Mouse (Mus musculus) adrenal gland, postnatal 14 days (tissue): ENCODE results near the gene Ski. TPM values are rescaled to one million over a fixed set of nuclear protein-coding genes. Genes with fewer than 3 reads are reported as not detected.
"Not testable (repeated sequence)": the region's sequence is repeated elsewhere in the genome, so short reads cannot be mapped to it uniquely, and the experiment has no call there.

Experiments
- DNase-seq: peaks from one replicate; pipeline ENCODE4 v3.0.0; 2021; ENCODE audit warnings: mixed read lengths
- long read RNA-seq, 2 experiments: library from polyadenylated mRNA; stranded (forward); transcript quantifications; one replicate each; pipeline ENCODE4 v2.0.0; 2021
- total RNA-seq: library from RNA; stranded (reverse); gene quantifications from 2 replicates; pipeline ENCODE4 v1.2.3, GENCODE M21; 2021

Ski gene
- 66.2 and 70.1 TPM in 2 replicates for total RNA-seq
- long read RNA-seq, experiment 1, full-length matches to known transcripts, result 32 of 84 reads
- long read RNA-seq, experiment 1, partial matches to known transcripts, result 2 of 84 reads
- long read RNA-seq, experiment 1, other reads (novel, unspliced or antisense), result 50 of 84 reads
- long read RNA-seq, experiment 2, full-length matches to known transcripts, result 29 of 61 reads
- long read RNA-seq, experiment 2, partial matches to known transcripts, result 1 of 61 reads
- long read RNA-seq, experiment 2, other reads (novel, unspliced or antisense), result 31 of 61 reads

DNA sequence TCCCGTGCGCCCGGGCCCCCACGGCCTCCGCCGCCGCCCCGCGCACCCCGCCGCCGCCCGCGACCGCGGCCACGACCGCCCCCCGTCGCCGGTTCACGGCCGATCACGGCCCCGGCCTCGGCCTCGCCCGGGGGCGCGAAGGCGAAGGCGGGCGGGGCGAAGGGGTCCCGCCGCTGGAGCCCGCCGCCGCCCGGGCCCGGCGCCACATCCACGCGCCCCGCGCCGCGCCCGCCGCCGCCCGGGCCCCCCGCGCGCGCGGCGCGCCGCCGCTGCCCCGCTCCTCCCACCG, at the start of gene Ski:
Gene Ski, minus strand, starts transcription at position 41 of the 289 bp plus-strand sequence.
- DNase-seq, result no peak

DNA sequence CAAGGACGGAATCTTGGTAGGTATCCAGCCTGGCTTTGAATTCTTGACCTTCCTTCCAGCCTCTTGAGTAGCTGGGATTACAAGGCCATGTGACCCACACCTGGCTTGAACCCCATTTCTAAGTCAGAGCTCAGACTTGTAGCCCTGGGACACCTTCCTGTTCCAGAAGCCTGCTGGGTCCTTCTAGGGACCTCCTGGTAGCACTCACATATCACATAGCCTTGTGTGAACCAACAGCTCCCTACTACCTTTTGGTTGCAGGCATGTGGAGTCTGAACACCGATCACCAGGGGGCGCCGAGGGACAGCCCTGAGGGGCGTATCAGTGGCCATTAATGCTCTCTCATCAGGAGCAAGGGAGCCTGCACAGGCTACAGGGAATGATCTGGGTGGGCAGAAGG, 46.0 kb upstream of the Ski start:
- DNase-seq, result peak; percentile 88

DNA sequence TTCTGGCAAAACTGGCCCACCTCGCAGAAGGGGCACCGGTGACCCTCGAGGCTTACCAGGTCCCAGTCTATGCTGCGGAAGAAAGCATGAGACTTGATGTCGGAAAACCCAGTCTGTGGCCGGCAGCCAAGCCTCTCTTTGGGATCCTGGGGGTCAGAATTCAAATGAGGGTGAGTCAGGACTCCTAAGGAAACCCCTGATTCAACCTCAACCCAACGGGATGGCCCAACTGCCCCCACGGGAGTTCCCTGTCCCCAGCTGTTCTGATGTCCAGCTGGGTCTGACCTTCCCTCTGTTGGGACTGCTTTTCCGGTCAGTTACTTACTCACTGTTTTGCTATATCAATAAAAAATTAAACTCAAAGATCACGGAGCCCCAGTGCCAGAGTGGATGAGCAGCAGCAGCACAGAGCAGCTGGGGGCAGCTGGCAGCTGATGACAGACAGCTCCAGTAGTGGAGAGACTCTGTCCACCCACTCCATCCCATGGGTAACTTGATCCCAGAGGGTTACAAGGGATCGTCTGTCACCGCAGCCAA, 45.3 kb upstream of the Ski start:
- peak; percentile 20 for DNase-seq

DNA sequence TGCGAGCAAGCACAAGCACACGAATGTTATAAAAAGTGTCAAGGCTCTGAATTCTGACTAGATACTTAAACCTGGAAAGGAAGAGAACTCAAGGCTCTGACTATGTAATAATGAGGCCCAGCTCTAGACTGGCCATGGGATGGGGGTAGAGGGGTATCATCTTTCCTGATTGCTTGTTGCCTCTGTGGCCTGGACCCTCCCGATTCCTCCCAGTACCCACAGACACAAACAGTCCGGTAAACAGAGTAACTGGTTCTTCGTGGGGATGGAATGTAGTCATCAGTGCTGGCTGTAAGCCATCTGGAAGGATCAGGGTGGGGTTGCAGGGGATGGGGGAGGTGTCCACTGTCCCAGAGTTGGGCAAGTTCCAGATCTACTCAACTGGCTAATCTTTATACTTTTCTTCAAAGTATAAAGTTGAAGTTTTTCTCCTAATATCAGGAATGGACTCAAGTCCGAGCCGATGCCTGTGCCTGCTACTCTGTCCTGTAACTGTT, 44.7 kb upstream of the Ski start:
- no peak for DNase-seq

DNA sequence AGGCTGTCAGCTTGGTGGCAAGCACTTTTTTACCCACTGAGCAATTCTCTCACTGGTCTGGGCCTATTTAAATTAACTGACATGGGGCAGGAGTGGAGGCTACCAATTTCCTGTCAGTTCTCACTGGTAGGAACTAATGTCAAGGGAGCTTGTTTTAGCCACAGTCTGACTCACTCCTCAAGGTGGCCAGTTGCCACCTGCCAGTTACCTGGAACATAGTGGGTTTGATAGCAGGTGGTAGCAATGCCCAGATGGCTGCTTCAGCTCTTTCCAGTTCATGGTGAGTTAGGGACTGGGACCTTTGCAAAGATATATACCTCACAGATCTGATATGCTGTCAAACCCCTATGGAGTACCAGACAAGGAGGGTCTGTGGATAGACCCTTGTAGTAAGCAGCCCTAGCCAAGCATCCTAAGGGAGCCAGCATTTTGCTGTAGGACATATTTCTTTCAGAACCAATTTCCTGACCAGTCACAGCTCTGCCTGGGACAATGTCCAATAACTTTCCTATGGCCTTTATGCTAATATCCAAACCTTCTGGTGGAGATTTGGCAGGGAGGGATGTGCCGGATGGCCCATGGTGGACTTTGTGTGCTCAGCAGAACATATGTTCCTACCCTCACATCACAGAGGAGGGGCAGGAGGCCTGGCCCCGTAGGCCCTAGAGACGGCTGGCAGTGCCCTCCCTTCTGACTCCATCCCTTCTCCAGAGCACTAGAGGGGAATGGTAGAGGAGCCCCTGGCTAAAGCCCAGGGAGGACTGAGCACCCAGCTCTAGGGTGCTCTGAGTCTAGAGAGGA, 42.3 kb upstream of the Ski start:
- no peak for DNase-seq

DNA sequence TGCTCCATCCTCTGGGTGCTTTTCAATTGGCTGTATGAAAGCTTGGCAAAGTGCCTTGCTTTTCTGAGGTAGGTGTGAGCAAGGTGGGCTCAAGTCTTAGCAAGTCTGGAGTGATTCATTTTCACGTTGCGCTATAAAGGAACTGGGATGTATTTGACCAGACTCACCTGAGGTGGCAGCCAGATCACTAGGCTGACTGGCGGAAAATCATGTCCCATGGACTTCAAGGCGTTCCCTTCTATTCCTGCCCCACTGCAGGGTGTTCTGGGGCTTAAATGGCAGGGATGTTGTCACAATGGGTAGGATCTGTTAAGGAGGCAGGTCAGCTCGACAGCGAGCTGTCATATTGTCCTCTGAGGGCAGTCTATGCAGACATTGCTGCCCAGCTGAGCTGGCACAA, 29.9 kb upstream of the Ski start:
- no peak for DNase-seq

DNA sequence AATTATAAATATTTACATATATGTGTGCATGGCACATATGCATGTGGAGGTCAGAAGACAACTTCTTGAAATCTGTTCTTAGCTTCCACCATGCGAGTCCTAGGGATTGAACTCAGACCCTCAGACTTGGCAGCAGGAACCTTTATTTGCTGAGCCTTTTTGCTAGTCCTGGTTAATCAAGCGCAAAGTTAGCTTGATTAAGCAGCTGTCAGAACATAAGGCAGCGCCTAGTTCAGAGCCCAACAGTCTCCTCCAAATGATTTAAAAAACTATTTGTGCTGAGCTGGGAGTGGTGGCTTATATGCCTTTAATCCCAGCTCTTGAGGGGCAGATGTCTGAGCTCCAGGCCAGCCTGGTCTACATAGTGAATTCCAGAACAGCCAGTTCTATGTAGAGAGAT, 28.8 kb upstream of the Ski start:
- DNase-seq, result no peak

DNA sequence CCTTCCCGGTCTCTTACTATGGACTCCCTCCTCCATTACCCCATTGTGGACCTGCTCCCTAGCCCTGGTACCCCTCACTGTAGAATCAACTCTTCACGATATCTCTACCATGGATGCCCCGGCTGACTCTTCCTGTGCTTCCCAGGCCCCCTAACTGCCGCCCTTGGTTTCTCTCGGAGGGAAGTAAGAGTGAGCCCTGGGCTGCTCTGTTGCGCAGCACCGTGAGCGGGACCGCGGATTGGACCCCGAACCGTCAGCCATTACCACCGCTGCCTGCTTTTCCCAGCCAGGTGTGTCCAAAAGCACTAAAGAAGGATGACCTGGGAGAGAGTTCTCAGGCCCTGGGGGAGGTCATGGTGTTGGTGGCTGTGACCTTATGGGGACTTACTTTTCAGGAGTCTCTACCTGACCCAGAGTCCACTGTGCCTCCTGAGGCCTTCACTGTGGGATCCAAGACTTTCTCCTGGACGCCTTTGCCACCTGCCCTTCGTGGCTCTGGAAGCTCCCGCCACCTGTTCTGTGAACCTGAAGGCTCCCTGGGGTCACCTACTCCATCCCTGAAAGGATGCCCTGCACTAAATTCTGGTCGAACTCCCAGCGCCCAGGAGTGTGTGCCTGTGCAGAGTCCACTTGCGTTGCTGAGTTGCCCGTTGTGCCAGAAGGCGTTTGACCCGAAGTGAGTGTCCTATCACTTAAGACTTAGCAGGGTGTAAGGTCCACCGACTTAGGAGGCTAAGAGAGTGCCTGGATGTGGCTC, 28.1 kb upstream of the Ski start:
- peak; percentile 57 for DNase-seq

DNA sequence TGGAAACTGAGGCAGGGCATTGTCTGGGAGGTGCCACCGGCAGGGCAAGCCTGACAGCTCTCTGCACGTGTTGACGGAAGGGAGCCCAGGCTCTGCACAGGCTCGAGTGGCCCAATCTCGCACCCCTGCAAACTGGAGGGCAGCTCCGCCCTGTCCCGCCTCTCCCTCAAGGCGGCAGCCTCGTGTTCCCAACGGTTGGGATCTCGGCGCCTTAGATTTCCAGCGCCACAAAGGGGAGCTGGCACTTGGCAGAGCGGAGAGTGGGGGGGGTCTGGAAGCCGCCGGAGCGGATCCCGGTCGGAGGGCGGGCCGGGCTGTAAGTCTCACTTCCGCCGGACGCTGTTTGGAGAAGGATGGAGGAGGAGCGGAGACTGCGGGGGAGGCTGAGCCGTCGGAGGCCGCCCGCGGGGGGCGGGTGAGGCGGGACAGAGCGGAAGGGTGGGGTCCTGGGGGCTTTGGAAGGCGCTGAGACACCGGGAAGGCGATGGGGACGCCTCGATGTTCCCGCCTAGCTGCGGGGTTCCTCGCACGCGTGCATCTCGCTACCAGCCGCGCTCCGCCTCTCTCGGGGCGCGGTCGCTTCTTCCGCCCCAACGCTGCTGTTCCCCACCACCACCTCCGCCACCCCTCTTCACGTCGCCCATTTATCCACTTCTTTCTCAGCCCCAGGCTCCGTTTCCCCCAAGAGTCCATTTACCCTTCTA, 27.4 kb upstream of the Ski start, which contains the start of gene Faap20:
Gene Faap20, plus strand, starts transcription at position 155 of the 704 bp plus-strand sequence.
- DNase-seq, result peak; percentile 95

DNA sequence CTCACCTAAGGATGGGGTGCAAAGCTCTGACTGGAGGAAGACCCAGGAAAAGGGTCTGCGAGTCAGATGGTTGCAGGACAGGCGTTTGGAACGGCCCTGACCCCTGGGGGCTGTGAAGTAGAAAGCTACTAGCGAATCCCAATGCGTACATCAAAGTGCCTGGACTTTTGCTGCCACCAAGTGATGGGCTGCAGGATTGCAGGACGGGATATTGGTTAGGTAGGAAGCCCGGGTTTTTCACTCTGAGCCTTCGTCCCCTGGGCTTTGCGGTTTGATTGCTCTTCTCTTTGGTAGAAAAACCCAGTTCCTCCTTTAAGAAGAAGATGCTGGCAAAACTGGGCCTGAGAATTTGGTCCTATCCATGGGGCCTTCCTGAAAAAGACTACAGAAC, 26.9 kb upstream of the Ski start:
- DNase-seq, result peak; percentile 94

DNA sequence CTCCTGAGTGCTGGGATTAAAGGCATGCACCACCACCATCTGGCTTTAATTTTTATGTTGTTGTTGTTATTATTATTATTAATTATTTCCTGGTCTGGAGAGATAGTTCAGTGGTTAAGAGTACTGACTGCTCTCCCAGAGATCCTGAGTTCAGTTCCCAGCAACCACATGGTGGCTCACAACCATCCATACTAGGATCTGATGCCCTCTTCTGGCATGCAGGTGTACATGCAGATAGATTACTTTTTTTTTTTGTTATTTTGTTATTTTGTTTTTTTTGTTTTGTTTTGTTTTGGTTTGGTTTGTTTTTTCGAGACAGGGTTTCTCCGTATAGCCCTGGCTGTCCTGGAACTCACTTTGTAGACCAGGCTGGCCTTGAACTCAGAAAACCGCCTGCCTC, 25.7 kb upstream of the Ski start:
- not testable (repeated sequence) for DNase-seq

DNA sequence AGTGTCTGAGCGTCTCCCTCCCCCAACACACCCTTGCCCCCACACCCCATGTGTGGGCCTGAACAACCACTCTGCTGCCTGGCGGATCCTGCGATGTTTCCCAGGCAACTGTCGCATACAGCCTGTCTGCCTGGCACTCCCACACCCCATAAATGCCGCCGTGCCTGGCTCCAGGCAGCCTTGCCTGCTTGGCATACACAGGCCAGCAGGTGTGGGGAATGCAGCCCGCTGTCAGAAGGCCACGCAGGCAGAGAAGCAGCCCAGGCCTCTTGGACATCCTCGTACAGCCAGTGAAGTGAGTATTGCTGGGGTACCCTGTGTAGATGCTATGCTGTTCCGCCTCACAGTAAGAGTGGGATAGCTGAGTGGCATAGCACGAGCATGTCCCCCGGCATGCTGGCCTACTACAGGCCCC, 24.3 kb upstream of the Ski start:
- DNase-seq, result no peak

DNA sequence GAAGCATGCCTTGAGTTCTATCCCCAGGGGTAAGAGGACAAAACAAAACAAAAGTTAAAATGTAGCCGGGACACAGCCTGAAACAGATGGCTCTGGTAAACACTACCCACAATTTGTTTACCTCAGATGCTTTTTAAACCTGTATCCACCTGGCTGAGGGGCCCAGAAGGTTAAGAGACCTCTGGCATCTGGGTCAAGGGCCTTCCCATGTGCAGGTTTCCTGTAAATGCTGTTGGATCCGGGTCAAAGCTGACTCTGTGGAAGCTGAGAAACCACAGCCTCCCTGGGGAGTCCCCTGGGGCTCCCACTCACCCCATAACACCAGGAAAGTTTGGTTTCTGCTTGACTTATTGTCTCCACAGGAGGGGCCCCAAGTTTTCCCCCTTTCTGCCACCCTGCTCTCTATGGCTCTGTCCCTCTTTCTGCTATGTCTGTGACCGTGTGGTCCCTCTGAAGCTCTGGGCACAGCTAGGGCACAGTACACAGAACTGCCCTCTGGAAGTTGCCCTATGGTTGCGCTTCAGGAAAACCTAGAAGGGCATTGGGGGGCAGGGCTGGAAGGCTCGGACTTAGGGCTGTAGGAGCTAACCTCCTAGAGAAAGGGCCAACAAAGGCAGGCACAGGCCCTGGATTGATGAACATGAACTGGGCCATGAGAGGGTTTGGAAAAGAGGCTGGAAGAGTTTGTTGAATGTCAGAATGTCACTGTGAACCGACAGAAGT, 23.5 kb upstream of the Ski start:
- no peak for DNase-seq

DNA sequence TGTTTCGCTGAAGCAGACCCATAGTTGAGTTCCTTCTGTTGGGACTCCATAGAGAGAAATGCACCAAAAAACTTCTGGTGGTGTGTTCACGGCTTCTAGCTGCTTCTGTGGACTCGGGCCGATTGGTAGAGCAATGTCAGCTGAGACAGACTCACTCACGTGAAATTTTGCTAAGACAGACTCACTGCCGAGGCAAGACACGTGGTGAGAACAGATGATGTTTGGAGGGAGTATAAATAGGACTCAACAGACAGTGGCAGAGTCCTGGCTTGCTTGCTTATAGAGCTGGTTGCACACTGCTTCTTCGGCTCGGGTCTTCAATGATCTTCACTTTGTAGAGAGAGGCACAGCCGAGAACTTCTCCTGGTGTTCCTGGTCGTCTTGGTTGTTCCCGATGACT, 20.8 kb upstream of the Ski start:
- DNase-seq, result no peak

DNA sequence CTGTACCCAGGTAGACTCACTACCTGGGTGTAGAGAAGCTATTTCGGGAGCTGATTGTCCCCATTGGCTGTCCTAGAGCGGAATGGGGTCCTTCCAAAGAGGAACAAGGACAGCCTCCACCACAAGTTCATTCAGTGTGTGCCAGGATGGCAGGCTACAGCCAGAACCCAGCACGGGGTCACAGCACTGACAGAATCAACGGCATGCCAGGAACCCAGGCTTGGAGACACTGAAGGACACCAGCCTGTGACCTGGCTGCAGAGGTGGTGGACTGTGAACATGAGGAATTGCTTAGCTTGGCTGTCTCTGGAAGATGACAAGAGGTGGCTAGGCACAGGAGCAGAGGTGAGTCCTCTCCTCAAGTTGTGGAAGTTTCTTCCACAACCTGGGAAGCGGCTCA, 19.9 kb upstream of the Ski start:
- no peak for DNase-seq

DNA sequence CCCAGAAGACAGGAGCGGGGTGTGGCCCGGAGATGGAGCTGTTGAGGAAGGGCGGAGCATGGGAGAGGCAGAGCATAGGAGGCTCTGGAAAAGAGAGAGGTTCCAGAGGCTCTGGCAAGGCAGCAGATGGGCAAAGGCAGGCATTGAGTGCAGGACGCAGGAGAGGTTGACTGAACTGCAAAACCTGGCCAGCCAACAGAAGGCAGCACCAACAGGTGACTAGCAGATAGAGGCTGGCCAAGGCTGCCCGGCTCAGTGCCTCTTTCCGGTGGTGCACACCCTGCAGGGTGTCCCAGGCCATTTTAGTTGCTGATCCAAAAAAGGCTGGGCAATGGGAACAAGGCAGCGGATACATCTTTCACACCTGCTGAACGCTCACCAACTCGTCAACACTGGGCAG, 19.4 kb upstream of the Ski start:
- no peak for DNase-seq

DNA sequence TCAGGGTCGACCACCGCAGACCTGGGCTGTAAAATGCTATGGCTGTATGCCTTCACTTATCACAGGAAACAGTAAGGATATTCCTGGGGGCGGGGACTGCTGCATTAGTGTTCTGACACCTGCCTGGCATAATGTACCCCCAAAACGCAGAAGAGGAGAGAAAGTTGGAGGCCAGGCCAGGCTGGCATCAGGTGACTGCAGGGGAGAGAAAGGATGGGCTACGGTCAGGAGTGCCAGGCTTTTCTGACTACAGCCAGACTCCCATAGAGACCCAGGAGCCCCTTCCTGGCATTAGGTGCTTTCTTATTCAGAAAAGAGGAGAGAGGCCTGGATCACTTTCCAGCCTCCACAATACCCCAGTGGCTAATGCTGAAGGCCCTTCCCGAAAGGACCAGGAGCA, 17.1 kb upstream of the Ski start:
- DNase-seq, result no peak

DNA sequence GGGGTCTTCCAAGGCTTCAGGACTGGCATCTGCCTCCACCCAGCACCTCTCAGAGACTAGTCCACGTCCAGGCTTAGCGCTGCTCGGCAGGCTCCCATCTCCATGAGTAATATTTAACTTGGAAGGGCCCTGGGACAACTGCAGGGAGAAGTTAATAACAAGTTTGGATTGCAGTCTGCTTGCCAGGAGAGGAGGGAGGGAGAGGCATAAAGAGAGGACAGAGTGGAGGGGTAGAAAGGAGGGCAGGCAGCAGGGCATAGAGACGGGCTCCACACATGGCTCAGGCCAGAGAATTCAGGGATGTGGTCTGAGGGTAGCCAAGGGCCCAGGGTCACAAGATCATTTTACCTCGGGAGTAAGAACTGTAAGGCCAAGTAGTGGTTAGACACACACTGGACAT, 15.9 kb upstream of the Ski start:
- no peak for DNase-seq

DNA sequence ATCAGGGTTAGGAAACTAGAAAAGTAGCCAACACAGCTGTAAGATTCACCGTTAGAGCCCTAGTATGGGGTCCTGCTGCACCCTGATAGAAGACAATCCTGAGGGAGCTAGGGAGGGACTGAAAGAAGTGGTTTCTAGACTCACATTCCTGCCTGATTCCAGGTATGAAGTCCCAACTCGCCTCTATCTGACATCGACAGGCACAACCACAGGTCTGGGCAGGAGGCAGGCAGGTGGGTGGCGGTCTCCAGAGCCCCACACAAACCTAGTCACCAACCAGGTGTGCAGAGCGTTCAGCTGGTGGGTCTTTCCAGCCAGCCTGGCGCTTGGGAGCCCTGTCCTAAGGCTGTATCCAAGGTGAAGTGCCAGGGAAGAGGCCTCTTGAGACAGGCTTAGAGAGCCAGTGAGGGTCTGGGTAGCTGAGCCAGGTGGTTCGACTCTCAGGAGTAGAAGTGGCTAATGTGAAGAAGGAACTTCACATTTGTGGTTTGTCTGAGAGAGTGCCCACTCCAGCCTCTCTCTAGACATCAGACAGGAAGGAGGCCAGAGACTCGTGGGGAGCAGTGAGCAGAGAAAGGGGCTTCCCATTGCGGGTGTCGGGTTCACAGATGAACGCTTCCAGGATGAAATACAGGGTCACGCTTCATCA, 14.5 kb upstream of the Ski start:
- DNase-seq, result no peak

DNA sequence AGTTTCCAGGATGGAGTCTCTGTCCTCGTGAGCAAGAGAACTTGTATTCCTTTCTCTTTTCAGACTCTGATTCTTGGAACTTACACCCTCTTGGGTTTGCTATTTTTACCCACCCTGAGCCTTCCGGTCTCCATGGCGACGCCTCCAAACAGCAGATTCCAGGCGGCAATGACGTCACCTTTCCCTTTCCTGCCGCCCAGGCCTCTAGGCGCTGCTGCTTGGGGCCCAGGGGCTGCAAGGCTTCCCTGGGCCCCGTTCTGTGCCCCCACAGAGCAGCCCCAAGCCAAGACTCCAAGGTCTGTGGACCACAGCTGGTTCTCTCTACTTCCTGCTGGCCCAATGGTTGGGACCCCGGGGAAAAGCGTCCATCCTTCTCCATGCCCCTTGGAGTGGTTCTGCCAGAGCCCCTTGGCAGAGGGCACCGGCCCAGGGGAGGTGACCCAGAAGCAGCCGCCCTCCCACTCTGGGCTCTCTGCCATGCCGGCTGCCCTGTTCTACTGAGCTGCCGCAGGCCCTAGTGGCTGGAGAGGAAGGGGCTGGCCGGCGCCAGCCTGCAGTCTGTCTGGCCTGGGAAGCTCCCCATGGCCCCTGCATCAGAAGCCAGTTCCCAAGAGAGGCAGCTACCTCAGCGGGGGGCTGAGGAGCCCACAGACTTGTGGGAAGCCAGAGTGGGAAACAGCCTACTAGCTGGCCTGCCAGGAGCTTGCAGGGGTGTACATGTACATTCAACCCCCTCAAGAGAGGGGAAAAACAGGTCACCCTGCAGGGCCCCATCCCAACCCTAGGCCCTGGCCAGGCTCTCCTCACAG, 13.1 kb upstream of the Ski start:
- peak; percentile 91 for DNase-seq
